Mouse (Mus musculus): ENCODE measurements around the gene Tbc1d20.
"Not testable (repeated sequence)": the region's sequence is repeated elsewhere in the genome, so short reads cannot be mapped to it uniquely, and the experiment has no call there.

Tbc1d20 gene

DNA sequence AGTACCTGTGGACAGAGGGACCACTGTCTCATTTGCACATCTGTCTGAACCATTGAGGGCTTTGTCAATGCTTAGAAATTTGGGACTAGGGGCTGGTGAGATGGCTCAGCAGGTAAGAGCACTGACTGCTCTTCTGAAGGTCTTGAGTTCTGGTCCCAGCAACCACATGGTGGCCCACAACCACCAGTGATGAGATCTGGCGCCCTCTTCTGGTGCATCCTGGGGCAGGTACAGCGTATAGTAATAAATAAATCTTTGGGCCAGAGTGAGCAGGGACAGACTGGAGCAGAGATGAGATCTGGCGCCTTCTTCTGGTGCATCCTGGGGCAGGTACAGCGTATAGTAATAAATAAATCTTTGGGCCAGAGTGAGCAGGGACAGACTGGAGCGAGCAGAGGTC, 65.3 kb downstream of the Tbc1d20 start:
- not testable (repeated sequence) for DNase-seq (ENCODE audit: low read depth, low spot score)

GRCm38 (mm10) chr2:152359616-152360015, 66.0 kb downstream of the Tbc1d20 start:
- no peak for DNase-seq (ENCODE audit: low read depth, low spot score)

DNA sequence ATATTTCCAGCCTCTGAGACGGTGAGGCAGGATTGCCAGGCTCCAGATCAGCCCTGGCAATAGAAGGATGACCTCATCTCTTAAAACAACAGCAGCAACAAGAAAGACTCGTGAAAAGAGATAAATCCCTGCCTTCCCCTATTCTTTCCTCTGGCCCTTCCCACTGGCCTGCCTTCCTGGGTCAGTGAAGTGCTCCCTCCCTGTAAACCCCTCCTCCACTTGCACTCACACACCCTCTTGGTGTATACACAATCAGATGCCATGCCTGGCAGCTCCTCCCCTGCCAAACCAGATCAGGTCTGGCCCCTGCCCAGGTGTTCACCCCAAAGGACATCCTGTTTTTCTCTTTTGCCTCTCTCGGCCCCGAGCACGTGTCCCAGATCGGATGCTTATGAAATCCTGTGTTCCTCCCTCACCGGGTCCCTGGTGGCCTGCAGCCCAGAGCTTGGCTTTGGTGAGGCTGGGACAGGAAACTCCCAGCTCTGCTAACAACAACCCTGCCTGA, 66.7 kb downstream of the Tbc1d20 start:
- DNase-seq (ENCODE audit: low read depth, low spot score), result no peak

GRCm38 (mm10) chr2:152361193-152361592, 67.6 kb downstream of the Tbc1d20 start:
- DNase-seq (ENCODE audit: low read depth, low spot score), result no peak
